Mouse (Mus musculus): ENCODE data around the gene Tox2. TPM values are rescaled to one million over a fixed set of nuclear protein-coding genes. Genes with fewer than 3 reads are reported as not detected.

Gene Tox2
- polyA plus RNA-seq, 1 experiment: 12.1 TPM

DNA sequence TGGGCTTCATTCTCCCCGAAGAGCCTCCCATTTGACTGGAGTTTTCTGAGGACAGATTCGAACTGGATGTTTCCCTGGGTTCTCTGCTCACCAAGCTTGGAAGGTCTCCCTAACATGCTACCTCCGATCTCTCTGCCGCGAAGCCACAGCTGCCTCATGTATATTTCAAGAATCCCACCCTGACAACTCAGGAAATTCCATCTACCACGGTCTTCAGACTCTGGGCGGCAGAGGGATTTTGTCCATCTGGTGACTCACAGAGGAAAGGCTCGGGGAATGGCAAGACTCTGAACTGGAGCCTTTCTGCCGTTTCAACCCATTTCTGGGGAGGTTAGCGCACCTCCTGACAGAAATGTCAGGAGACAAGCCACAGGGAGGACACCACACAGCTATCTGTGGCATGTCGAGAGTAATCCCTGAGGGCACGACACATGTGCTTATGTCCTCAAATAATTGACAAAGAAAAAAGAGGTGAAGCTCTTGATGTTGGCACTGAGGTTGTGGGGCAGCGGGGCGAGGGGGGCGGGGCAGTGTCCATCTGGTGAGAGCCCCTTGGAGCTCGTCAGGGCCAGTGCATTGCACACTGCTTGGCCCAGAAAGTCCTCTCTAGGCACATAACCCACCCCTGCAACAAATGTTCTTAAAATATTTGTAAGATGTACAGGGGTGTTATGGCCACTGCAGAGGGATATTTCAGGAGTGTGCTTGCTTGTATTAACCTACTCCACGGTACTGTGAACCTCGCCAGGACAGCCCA is 162.0 kb downstream of the Tox2 start:
- no peak overlapping the region for H3K4me3 ChIP-seq (ENCODE audit: extremely low read depth, insufficient read depth, insufficient read length)
- no peak for DNase-seq (ENCODE audit: low read depth in 1 of 2, low spot score in 2 of 2)
- H3K27ac ChIP-seq (ENCODE audit: insufficient read depth, low read length): no peak overlapping the region
- no peak for TF ChIP-seq CTCF (IDR thresholded peaks at IDR 0.05; ENCODE audit: extremely low read depth, insufficient read depth, insufficient read length, insufficient replicate concordance)
- TF ChIP-seq POLR2A (IDR thresholded peaks at IDR 0.05; ENCODE audit: low read depth, low read length): no peak
- WGBS: 71% methylated on average over 18 of the region's 18 CpGs
- H3K36me3 ChIP-seq (ENCODE audit: control insufficient read depth, insufficient read depth, low read length): no peaks in the 10 kb centered on the region
- no peaks in the 10 kb centered on the region for H3K27me3 ChIP-seq (ENCODE audit: control insufficient read depth, insufficient read depth, low read length)
- no peaks in the 10 kb centered on the region for H3K4me1 ChIP-seq (ENCODE audit: control insufficient read depth, insufficient read depth, insufficient read length)

DNA sequence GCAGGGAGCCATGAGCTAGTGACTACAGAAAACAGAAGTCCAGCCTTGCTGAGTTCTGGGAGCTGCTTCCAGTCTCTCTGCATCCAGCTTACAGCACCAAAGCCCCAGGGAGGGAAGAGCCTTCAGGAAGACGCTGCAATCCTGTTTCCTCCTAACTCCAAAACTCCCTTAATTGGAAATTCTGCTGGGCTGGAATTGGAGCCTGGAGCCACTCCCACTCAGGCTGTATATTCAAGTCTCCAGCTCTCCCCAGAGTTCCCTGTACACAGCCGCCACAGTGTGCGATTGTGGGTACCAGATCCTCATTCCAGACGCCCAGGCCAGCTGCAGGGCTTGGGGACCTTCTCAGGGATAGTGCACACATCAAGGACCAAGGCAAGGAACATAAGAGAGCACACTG is 167.2 kb downstream of the Tox2 start:
- WGBS: 50% methylated on average over 4 of the region's 4 CpGs
- TF ChIP-seq CTCF (IDR thresholded peaks at IDR 0.05; ENCODE audit: extremely low read depth, insufficient read depth, insufficient read length, insufficient replicate concordance) (no peak), POLR2A (IDR thresholded peaks at IDR 0.05; ENCODE audit: low read depth, low read length) (no peak)
- Histone ChIP-seq H3K27ac (ENCODE audit: insufficient read depth, low read length) (no peak overlapping the region), H3K27me3 (ENCODE audit: control insufficient read depth, insufficient read depth, low read length) (no peaks in the 10 kb centered on the region), H3K4me3 (ENCODE audit: extremely low read depth, insufficient read depth, insufficient read length) (no peak overlapping the region), H3K4me1 (ENCODE audit: control insufficient read depth, insufficient read depth, insufficient read length) (no peaks in the 10 kb centered on the region), H3K36me3 (ENCODE audit: control insufficient read depth, insufficient read depth, low read length) (no peaks in the 10 kb centered on the region)
- DNase-seq (ENCODE audit: low read depth in 1 of 2, low spot score in 2 of 2): no peak

- WGBS: 83% methylated on average over 1 of the region's 1 CpGs
- no peaks in the 10 kb centered on the region for H3K4me1 ChIP-seq (ENCODE audit: control insufficient read depth, insufficient read depth, insufficient read length)
- DNase-seq (ENCODE audit: low read depth in 1 of 2, low spot score in 2 of 2): no peak
- H3K36me3 ChIP-seq (ENCODE audit: control insufficient read depth, insufficient read depth, low read length): no peaks in the 10 kb centered on the region
- H3K4me3 ChIP-seq (ENCODE audit: extremely low read depth, insufficient read depth, insufficient read length): no peak overlapping the region
- H3K27me3 ChIP-seq (ENCODE audit: control insufficient read depth, insufficient read depth, low read length): no peaks in the 10 kb centered on the region
- TF ChIP-seq CTCF (IDR thresholded peaks at IDR 0.05; ENCODE audit: extremely low read depth, insufficient read depth, insufficient read length, insufficient replicate concordance) (no peak), POLR2A (IDR thresholded peaks at IDR 0.05; ENCODE audit: low read depth, low read length) (no peak)
- H3K27ac ChIP-seq (ENCODE audit: insufficient read depth, low read length): no peak overlapping the region
Measured at GRCm38 (mm10) chr2:163372627-163373026, 169.7 kb downstream of the Tox2 start.

Other genes with a start within 250 kb of the Tox2 start
- 0.02 and 0.05 TPM in 2 replicates for gene Sgk2, start 215.8 kb upstream of the Tox2 start, polyA plus RNA-seq (2012; rRNA removed)
- 13.6 and 14.1 TPM in 2 replicates for gene Ift52, start 185.8 kb upstream of the Tox2 start, polyA plus RNA-seq (2012; rRNA removed)
- 6.5 and 10.5 TPM in 2 replicates for gene Mybl2, start 148.4 kb upstream of the Tox2 start, polyA plus RNA-seq (2012; rRNA removed)
- not detected in 2 replicates for gene Gtsf1l, start 115.3 kb upstream of the Tox2 start, polyA plus RNA-seq (2012; rRNA removed)
- gene Jph2, start 194.9 kb downstream of the Tox2 start, polyA plus RNA-seq (2012; rRNA removed): 2.9 and 4.3 TPM in 2 replicates
- gene Oser1, start 221.6 kb downstream of the Tox2 start, polyA plus RNA-seq (2012; rRNA removed): 8.3 and 9.0 TPM in 2 replicates
- 0.14 and 0.19 TPM in 2 replicates for gene Gdap1l1, start 235.4 kb downstream of the Tox2 start, polyA plus RNA-seq (2012; rRNA removed)